Comparison of ENCODE assay signal across 25 mouse cellular contexts in the genomic region with DNA sequence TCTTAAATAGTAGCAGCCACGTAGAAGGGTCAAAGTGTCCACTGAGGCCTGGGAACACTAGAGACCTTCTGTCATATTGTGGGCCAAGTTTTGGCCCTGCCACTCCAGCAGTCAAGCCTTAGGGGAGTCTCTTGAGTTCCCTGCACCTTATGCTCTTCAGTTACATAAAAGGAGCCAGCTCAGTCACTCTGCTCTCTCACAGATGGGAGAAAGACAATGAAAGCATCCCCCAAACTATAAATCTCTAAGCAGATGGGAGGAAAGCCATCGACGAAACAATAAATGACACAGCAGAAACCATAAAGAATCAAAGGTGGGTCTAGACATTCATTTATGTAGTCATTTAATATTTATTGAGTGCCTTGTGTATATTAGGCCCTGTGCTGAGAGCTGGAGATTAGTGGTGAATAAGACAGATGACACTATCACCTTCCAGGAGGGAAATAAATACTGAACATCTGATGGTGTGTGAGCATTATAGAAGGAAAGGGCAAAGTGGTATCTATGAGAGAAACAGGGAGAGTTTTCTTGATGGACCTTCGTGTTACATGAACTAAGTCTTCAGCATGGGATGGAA.
DNase-seq lines count a peak whose midpoint lies in the region; ATAC-seq lines count a peak whose summit lies in the region.
"Had no signal": no experiment of that assay in that cellular context is flagged by ENCODE, and none has a peak within 500 bp of the region (broad histone marks: within the 10 kb centered on the region; RNA-seq: fewer than 3 reads in every experiment).

No protein-coding gene starts in this region.

- intact Hi-C loops in heart, postnatal 25 days (cut with DNase I) = no loop called here

- no peaks in the 10 kb centered on the region for H3K27me3 ChIP-seq in neural tube, embryonic 12.5 days (replicated peaks)
- H3K27me3 ChIP-seq in neural tube, embryonic 15.5 days (replicated peaks) = no peaks in the 10 kb centered on the region
- H3K27me3 ChIP-seq: heart, embryonic 12.5 days; heart, embryonic 15.5 days; hindbrain, embryonic 12.5 days; intestine, embryonic 15.5 days had no signal

- no peaks in the 10 kb centered on the region for H3K9me3 ChIP-seq in neural tube, embryonic 12.5 days
- no peaks in the 10 kb centered on the region for H3K9me3 ChIP-seq in neural tube, embryonic 15.5 days (replicated peaks)
- H3K9me3 ChIP-seq: heart, embryonic 12.5 days; heart, embryonic 15.5 days; hindbrain, embryonic 12.5 days; intestine, embryonic 15.5 days had no signal

- H3K9ac ChIP-seq in neural tube, embryonic 12.5 days = no peak overlapping the region
- no peak overlapping the region for H3K9ac ChIP-seq in neural tube, embryonic 15.5 days (replicated peaks)
- H3K9ac ChIP-seq: forebrain, postnatal 0 days; heart, embryonic 12.5 days; heart, embryonic 15.5 days; hindbrain, embryonic 12.5 days; intestine, embryonic 15.5 days had no signal

- no peaks in the 10 kb centered on the region for H3K36me3 ChIP-seq in neural tube, embryonic 12.5 days
- H3K36me3 ChIP-seq in neural tube, embryonic 15.5 days = no peaks in the 10 kb centered on the region
- H3K36me3 ChIP-seq: heart, embryonic 12.5 days; heart, embryonic 15.5 days; hindbrain, embryonic 12.5 days; intestine, embryonic 15.5 days had no signal

- 67% methylated on average over 4 of the region's 4 CpGs for WGBS in neural tube, embryonic 12.5 days
- WGBS in neural tube, embryonic 15.5 days = 41% methylated on average over 4 of the region's 4 CpGs

- H3K4me3 ChIP-seq in neural tube, embryonic 12.5 days = no peak overlapping the region
- H3K4me3 ChIP-seq in neural tube, embryonic 15.5 days (replicated peaks) = no peak overlapping the region
- H3K4me3 ChIP-seq: gastrocnemius, adult 2 months; heart, embryonic 12.5 days; heart, embryonic 15.5 days; hindbrain, embryonic 12.5 days; intestine, embryonic 15.5 days had no signal

- H3K27ac ChIP-seq in neural tube, embryonic 12.5 days = no peak overlapping the region
- no peak overlapping the region for H3K27ac ChIP-seq in neural tube, embryonic 15.5 days (replicated peaks)
- H3K27ac ChIP-seq: gastrocnemius, adult 2 months; heart, embryonic 15.5 days; hindbrain, embryonic 12.5 days; intestine, embryonic 15.5 days had no signal

- peak; percentile 65 for ATAC-seq in neural tube, embryonic 12.5 days (ENCODE audit: low FRiP score, low read depth)
- peak; percentile 35; the same call in 1 of the 2 replicates for ATAC-seq in neural tube, embryonic 15.5 days (ENCODE audit: low FRiP score)
- ATAC-seq: CD4-positive, CD25-positive, alpha-beta regulatory T cell, adult 4 months; forebrain, embryonic 14.5 days; forebrain, postnatal 0 days; hindbrain, embryonic 16.5 days; intestine, embryonic 15.5 days had no signal

- no peak overlapping the region for H3K4me2 ChIP-seq in neural tube, embryonic 12.5 days (replicated peaks)
- H3K4me2 ChIP-seq in neural tube, embryonic 15.5 days = no peak overlapping the region
- H3K4me2 ChIP-seq: heart, embryonic 12.5 days; heart, embryonic 15.5 days; hindbrain, embryonic 12.5 days; intestine, embryonic 15.5 days had no signal

- no peaks in the 10 kb centered on the region for H3K4me1 ChIP-seq in neural tube, embryonic 12.5 days
- H3K4me1 ChIP-seq in neural tube, embryonic 15.5 days = no peaks in the 10 kb centered on the region
- H3K4me1 ChIP-seq: heart, embryonic 12.5 days; heart, embryonic 15.5 days; hindbrain, embryonic 12.5 days; intestine, embryonic 15.5 days had no signal

- DNase-seq in heart, adult 11 months = peak; percentile 13
- DNase-seq in heart, postnatal 25 days (ENCODE audit: low spot score) = no peak
- DNase-seq in mesoderm, embryonic 11.5 days (ENCODE audit: low read depth, low spot score) = peak; percentile 30
- no peak for DNase-seq in adipocyte (ENCODE audit: low spot score)
- DNase-seq: adrenal gland, adult 8-10 months; adrenal gland, postnatal 25 days; cerebellum, adult 11-12 months; cerebellum, adult 8-10 months; cerebellum, postnatal 10 days; cerebellum, postnatal 36 days; forebrain, postnatal 0 days; gastrocnemius, adult 2 months; gastrocnemius, postnatal 14 days; heart, adult 18-20 months; heart, postnatal 10 days; heart, postnatal 4 days had no signal

Comparison
In these comparisons a context has a peak if more than half of its experiments do, and no peak if none do; other contexts are left out.
1. DNase-seq: peak in heart, adult 11 months (single experiment) and mesoderm, embryonic 11.5 days (single experiment); none in heart, postnatal 25 days (single experiment) and adipocyte (single experiment).